Mouse (Mus musculus): ENCODE measurements around the gene Slc25a22.

Gene Slc25a22

GRCm38 (mm10) chr7:141433517-141434400 is 3.9 kb downstream of the Slc25a22 start:
- DNase-seq, result peak; percentile 49 to 62

- DNase-seq, result peak; percentile 93 to 97
These were observed 4.8 kb downstream of the Slc25a22 start for GRCm38 (mm10) chr7:141432741-141433516.

- DNase-seq, result peak; percentile 58 to 68
These were observed 5.5 kb downstream of the Slc25a22 start for GRCm38 (mm10) chr7:141432186-141432611.

GRCm38 (mm10) chr7:141431434-141432185 is 6.1 kb downstream of the Slc25a22 start:
- no peak for DNase-seq

GRCm38 (mm10) chr7:141430585-141431240 is 7.0 kb downstream of the Slc25a22 start:
- peak in 1 of 2 experiments; percentile 33 for DNase-seq

- DNase-seq, result peak in 1 of 2 experiments; percentile 44
These were observed 7.7 kb downstream of the Slc25a22 start for GRCm38 (mm10) chr7:141429840-141430584.

GRCm38 (mm10) chr7:141429310-141429709 is 8.4 kb downstream of the Slc25a22 start, which contains the start of gene Cend1:
Cend1 (minus strand) TSS chr7:141429491.
- DNase-seq, result peak; percentile 92 to 96

GRCm38 (mm10) chr7:141428701-141429100 is 9.0 kb downstream of the Slc25a22 start:
- DNase-seq, result no peak

- peak in 1 of 2 experiments; percentile 24 for DNase-seq
These were observed 10.6 kb downstream of the Slc25a22 start for GRCm38 (mm10) chr7:141426948-141427730.

GRCm38 (mm10) chr7:141423811-141424210 is 13.9 kb downstream of the Slc25a22 start:
- DNase-seq, result no peak

- no peak for DNase-seq
These were observed 17.5 kb downstream of the Slc25a22 start for GRCm38 (mm10) chr7:141420030-141420702.

- DNase-seq, result peak; percentile 59 to 61
These were observed 18.7 kb downstream of the Slc25a22 start for GRCm38 (mm10) chr7:141418970-141419369.

- peak in 1 of 2 experiments; percentile 12 for DNase-seq
These were observed 19.7 kb downstream of the Slc25a22 start for GRCm38 (mm10) chr7:141417731-141418681.

GRCm38 (mm10) chr7:141416144-141416841 is 21.4 kb downstream of the Slc25a22 start:
- DNase-seq, result peak in 1 of 2 experiments; percentile 5

GRCm38 (mm10) chr7:141413809-141414584 is 23.7 kb downstream of the Slc25a22 start, which contains the start of gene Gatd1:
Gatd1 (minus strand) TSS chr7:141414136.
- DNase-seq, result peak; percentile 99 to 100

- peak; percentile 40 to 46 for DNase-seq
These were observed 24.4 kb downstream of the Slc25a22 start for GRCm38 (mm10) chr7:141413331-141413730.

GRCm38 (mm10) chr7:141411667-141412066 is 26.0 kb downstream of the Slc25a22 start:
- DNase-seq, result no peak
